Mouse (Mus musculus) bone marrow macrophage, adult 2 months (primary cell): ENCODE data around the gene Tmeff1.

Experiments used
- CTCF ChIP-seq: IDR thresholded peaks from 2 replicates; pipeline ENCODE4 v1.5.1; 2012; ENCODE audit warnings: low read depth, mild to moderate bottlenecking, low read length, moderate library complexity
- POLR2A ChIP-seq: IDR thresholded peaks from 2 replicates; pipeline ENCODE4 v1.6.1; 2012; ENCODE audit warnings: mild to moderate bottlenecking, low read depth, low read length, borderline replicate concordance

DNA sequence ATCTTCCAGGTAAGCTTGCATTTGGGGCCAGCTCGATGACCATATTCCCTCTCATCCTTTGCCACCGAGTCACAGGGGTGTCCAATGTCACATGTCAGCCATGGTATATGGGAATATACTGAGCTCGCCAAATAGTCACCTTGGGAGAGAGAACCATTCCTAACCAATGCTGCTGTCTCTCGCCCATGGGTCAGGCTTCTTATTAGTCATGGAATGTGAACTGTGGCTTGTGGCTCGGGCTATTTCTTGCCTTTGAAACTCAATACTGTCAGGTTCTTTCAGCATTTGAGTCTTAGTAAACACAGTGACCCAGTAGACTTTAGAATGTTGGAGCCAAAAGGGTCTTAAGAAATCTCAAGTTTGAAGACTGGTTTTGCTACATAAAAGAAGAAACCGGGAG, 79.0 kb downstream of the Tmeff1 start:
- TF ChIP-seq POLR2A (no peak), CTCF (no peak)
